Mouse (Mus musculus) MEL (cell line): ENCODE measurements around the gene Rassf3. TPM values are rescaled to one million over a fixed set of nuclear protein-coding genes. Genes with fewer than 3 reads are reported as not detected.

ENCODE experiments used
- DNase-seq: peaks from one replicate; pipeline ENCODE4 v3.0.0; 2011; ENCODE audit warnings: low read depth, low spot score
- H3K27ac ChIP-seq: 2 replicates; pipeline ENCODE4 v1.5.1; 2012; ENCODE audit warnings: low read depth, mild to moderate bottlenecking, control low read depth, low read length, moderate library complexity; ENCODE audit not compliant: control insufficient read depth
- H3K27me3 ChIP-seq, 2 experiments: fragments of 150-350 bp in 1 of 2; sonication (generic) in 1 of 2; 2 replicates each; pipeline ENCODE4 v1.6.1; 2012; ENCODE audit warnings: low read length in 2 of 2, mild to moderate bottlenecking in 2 of 2, improper control_type of control experiment in 1 of 2, moderate library complexity in 1 of 2; ENCODE audit not compliant: insufficient read depth in 2 of 2, control insufficient read depth in 1 of 2
- H3K36me3 ChIP-seq, 2 experiments: 2 replicates each; pipeline ENCODE4 v1.6.1; 2012 to 2014; ENCODE audit warnings: low read length in 2 of 2, improper control_type of control experiment in 1 of 2, inconsistent platforms in 1 of 2, mild to moderate bottlenecking in 1 of 2; ENCODE audit not compliant: insufficient read depth in 2 of 2, control insufficient read depth in 1 of 2
- H3K4me1 ChIP-seq, 2 experiments: fragments of 150-350 bp in 1 of 2; sonication (generic) in 1 of 2; 2 replicates each; pipeline ENCODE4 v1.6.1; 2012; ENCODE audit warnings: low read length in 2 of 2, improper control_type of control experiment in 1 of 2, mild to moderate bottlenecking in 1 of 2; ENCODE audit not compliant: insufficient read depth in 2 of 2, control insufficient read depth in 1 of 2
- H3K4me3 ChIP-seq, 2 experiments: fragments of 150-350 bp in 1 of 2; sonication (generic) in 1 of 2; 2 replicates each; pipeline ENCODE4 v1.5.1; 2012; ENCODE audit warnings: low read depth in 2 of 2, low read length in 2 of 2, mild to moderate bottlenecking in 2 of 2, moderate library complexity in 2 of 2, control low read depth in 1 of 2, improper control_type of control experiment in 1 of 2; ENCODE audit not compliant: control insufficient read depth in 1 of 2, insufficient read depth in 1 of 2
- H3K79me2 ChIP-seq: 2 replicates; pipeline ENCODE4 v1.6.1; 2012; ENCODE audit warnings: mild to moderate bottlenecking, low read length, moderate library complexity; ENCODE audit not compliant: control insufficient read depth, poor library complexity, insufficient read depth
- H3K9ac ChIP-seq: 2 replicates; pipeline ENCODE4 v1.6.1; 2012; ENCODE audit warnings: low read depth, mild to moderate bottlenecking, control low read depth, low read length, moderate library complexity; ENCODE audit not compliant: control insufficient read depth, poor library complexity, severe bottlenecking
- H3K9me3 ChIP-seq: fragments of 150-350 bp; sonication (generic); replicated peaks from 2 replicates; pipeline ENCODE4 v1.6.1; 2012; ENCODE audit warnings: mild to moderate bottlenecking, low read length, improper control_type of control experiment, moderate library complexity; ENCODE audit not compliant: insufficient read depth
- CHD2 ChIP-seq: IDR thresholded peaks from 2 replicates; pipeline ENCODE4 v1.6.1; 2011; ENCODE audit warnings: low read length, improper control_type of control experiment
- CTCF ChIP-seq, 3 experiments: IDR thresholded peaks in 2 of 3; conservative IDR thresholded peaks in 1 of 3; 2 replicates each; pipeline ENCODE4 v1.5.1; 2011 to 2012; ENCODE audit warnings: low read length in 3 of 3, low read depth in 2 of 3, mild to moderate bottlenecking in 2 of 3, improper control_type of control experiment in 1 of 3, inconsistent platforms in 1 of 3, mixed read lengths in 1 of 3, moderate library complexity in 1 of 3; ENCODE audit not compliant: control insufficient read depth in 1 of 3, insufficient read depth in 1 of 3, poor library complexity in 1 of 3, severe bottlenecking in 1 of 3
- E2F4 ChIP-seq: IDR thresholded peaks from 2 replicates; pipeline ENCODE4 v1.6.1; 2011; ENCODE audit warnings: low read depth, low read length, improper control_type of control experiment, borderline replicate concordance
- ELF1 ChIP-seq: IDR thresholded peaks from 2 replicates; pipeline ENCODE4 v1.6.1; 2014; ENCODE audit warnings: low read depth, mild to moderate bottlenecking, inconsistent platforms, low read length, improper control_type of control experiment, moderate library complexity
- EP300 ChIP-seq, 2 experiments: IDR thresholded peaks; 2 replicates each; pipeline ENCODE4 v1.6.1; 2011; ENCODE audit warnings: improper control_type of control experiment in 2 of 2, low read length in 2 of 2, low read depth in 1 of 2, mild to moderate bottlenecking in 1 of 2
- ETS1 ChIP-seq: IDR thresholded peaks from 2 replicates; pipeline ENCODE4 v1.6.1; 2012; ENCODE audit warnings: low read depth, mild to moderate bottlenecking, inconsistent platforms, low read length, improper control_type of control experiment, moderate library complexity
- HCFC1 ChIP-seq: IDR thresholded peaks from 2 replicates; pipeline ENCODE4 v1.6.1; 2012; ENCODE audit warnings: low read depth, mild to moderate bottlenecking, inconsistent platforms, low read length, improper control_type of control experiment, moderate library complexity
- KAT2A ChIP-seq: conservative IDR thresholded peaks from 2 replicates; pipeline ENCODE4 v1.6.1; 2012; ENCODE audit warnings: low read depth, low read length, improper control_type of control experiment, inconsistent platforms
- MAFK ChIP-seq: IDR thresholded peaks from 2 replicates; pipeline ENCODE4 v1.6.1; 2011; ENCODE audit warnings: low read depth, mild to moderate bottlenecking, low read length, improper control_type of control experiment, borderline replicate concordance
- MEF2A ChIP-seq: IDR thresholded peaks from 2 replicates; pipeline ENCODE4 v1.6.1; 2014; ENCODE audit warnings: low read depth, mild to moderate bottlenecking, inconsistent platforms, low read length, improper control_type of control experiment; ENCODE audit not compliant: poor library complexity, insufficient replicate concordance, severe bottlenecking; ENCODE audit errors: extremely low read depth
- MYB ChIP-seq: IDR thresholded peaks from 2 replicates; pipeline ENCODE4 v1.6.1; 2011; ENCODE audit warnings: mild to moderate bottlenecking, low read depth, low read length, improper control_type of control experiment
- MYC ChIP-seq: IDR thresholded peaks from 2 replicates; pipeline ENCODE4 v1.6.1; 2011; ENCODE audit warnings: low read depth, mild to moderate bottlenecking, low read length, improper control_type of control experiment, moderate library complexity
- NELFE ChIP-seq: IDR thresholded peaks from 2 replicates; pipeline ENCODE4 v1.6.1; 2011; ENCODE audit warnings: low read depth, low read length, improper control_type of control experiment
- NRF1 ChIP-seq: IDR thresholded peaks from 2 replicates; pipeline ENCODE4 v1.6.1; 2014; ENCODE audit warnings: low read depth, mild to moderate bottlenecking, inconsistent platforms, low read length, improper control_type of control experiment, moderate library complexity; ENCODE audit not compliant: poor library complexity, insufficient read depth, severe bottlenecking
- POLR2A ChIP-seq, 2 experiments: IDR thresholded peaks; 2 replicates each; pipeline ENCODE4 v1.6.1; 2011 to 2012; ENCODE audit warnings: low read length in 2 of 2, mild to moderate bottlenecking in 2 of 2, control low read depth in 1 of 2, improper control_type of control experiment in 1 of 2, low read depth in 1 of 2, moderate library complexity in 1 of 2; ENCODE audit not compliant: control insufficient read depth in 1 of 2, insufficient read depth in 1 of 2, poor library complexity in 1 of 2
- POLR2AphosphoS5 ChIP-seq: IDR thresholded peaks from 2 replicates; pipeline ENCODE4 v1.6.1; 2012; ENCODE audit warnings: low read depth, borderline replicate concordance, mild to moderate bottlenecking, inconsistent platforms, low read length, moderate library complexity, mixed read lengths
- RAD21 ChIP-seq: IDR thresholded peaks from 2 replicates; pipeline ENCODE4 v1.6.1; 2011; ENCODE audit warnings: mild to moderate bottlenecking, low read depth, low read length, improper control_type of control experiment
- RCOR1 ChIP-seq: IDR thresholded peaks from 2 replicates; pipeline ENCODE4 v1.6.1; 2012; ENCODE audit warnings: low read depth, mild to moderate bottlenecking, inconsistent platforms, low read length, improper control_type of control experiment
- SIN3A ChIP-seq: IDR thresholded peaks from 2 replicates; pipeline ENCODE4 v1.6.1; 2012; ENCODE audit warnings: low read length, improper control_type of control experiment, inconsistent platforms
- SMC3 ChIP-seq: IDR thresholded peaks from 2 replicates; pipeline ENCODE4 v1.6.1; 2011; ENCODE audit warnings: low read depth, low read length, improper control_type of control experiment
- TAL1 ChIP-seq: IDR thresholded peaks from 2 replicates; pipeline ENCODE4 v1.6.1; 2012; ENCODE audit warnings: mild to moderate bottlenecking, inconsistent platforms, low read length, moderate library complexity, mixed read lengths
- TBP ChIP-seq: IDR thresholded peaks from 2 replicates; pipeline ENCODE4 v1.8.0; 2011; ENCODE audit warnings: low read depth, low read length, improper control_type of control experiment
- TCF12 ChIP-seq: IDR thresholded peaks from 2 replicates; pipeline ENCODE4 v1.6.1; 2014; ENCODE audit warnings: low read depth, mild to moderate bottlenecking, inconsistent platforms, low read length, improper control_type of control experiment, moderate library complexity
- UBTF ChIP-seq: IDR thresholded peaks from 2 replicates; pipeline ENCODE4 v1.6.1; 2012; ENCODE audit warnings: low read depth, mild to moderate bottlenecking, inconsistent platforms, low read length, improper control_type of control experiment, moderate library complexity, borderline replicate concordance; ENCODE audit not compliant: insufficient read depth
- USF1 ChIP-seq: IDR thresholded peaks from 2 replicates; pipeline ENCODE4 v1.6.1; 2014; ENCODE audit warnings: low read depth, mild to moderate bottlenecking, inconsistent platforms, low read length, improper control_type of control experiment, moderate library complexity
- ZC3H11A ChIP-seq: IDR thresholded peaks from 2 replicates; pipeline ENCODE4 v1.6.1; 2012; ENCODE audit warnings: low read depth, mild to moderate bottlenecking, inconsistent platforms, low read length, improper control_type of control experiment
- ZKSCAN1 ChIP-seq: IDR thresholded peaks from 2 replicates; pipeline ENCODE4 v1.6.1; 2012; ENCODE audit warnings: low read depth, mild to moderate bottlenecking, inconsistent platforms, low read length, improper control_type of control experiment, moderate library complexity
- ZNF384 ChIP-seq: IDR thresholded peaks from 2 replicates; pipeline ENCODE4 v1.6.1; 2012; ENCODE audit warnings: low read depth, mild to moderate bottlenecking, inconsistent platforms, low read length, improper control_type of control experiment
- polyA plus RNA-seq, 2 experiments: library from polyadenylated mRNA; stranded (reverse) in 1 of 2; unstranded in 1 of 2; fragments of >175 nt in 1 of 2; fragments of >200 nt in 1 of 2; gene quantifications; 2 replicates each; pipeline versions ENCODE4 v1.2.1 to v1.2.4; 2012; ENCODE audit warnings: low replicate concordance in 2 of 2, low read depth in 1 of 2; ENCODE audit not compliant: insufficient read length in 2 of 2, insufficient read depth in 1 of 2, missing spikeins in 1 of 2
- total RNA-seq: library from RNA; depleted of rRNA; stranded (reverse); fragments of 300-350 nt; gene quantifications from 2 replicates; pipeline ENCODE4 v1.2.3, GENCODE M21; 2012

Rassf3 gene
- total and polyA plus RNA-seq, 3 experiments: 9.2 to 15.8 TPM; not detected in 1

DNA sequence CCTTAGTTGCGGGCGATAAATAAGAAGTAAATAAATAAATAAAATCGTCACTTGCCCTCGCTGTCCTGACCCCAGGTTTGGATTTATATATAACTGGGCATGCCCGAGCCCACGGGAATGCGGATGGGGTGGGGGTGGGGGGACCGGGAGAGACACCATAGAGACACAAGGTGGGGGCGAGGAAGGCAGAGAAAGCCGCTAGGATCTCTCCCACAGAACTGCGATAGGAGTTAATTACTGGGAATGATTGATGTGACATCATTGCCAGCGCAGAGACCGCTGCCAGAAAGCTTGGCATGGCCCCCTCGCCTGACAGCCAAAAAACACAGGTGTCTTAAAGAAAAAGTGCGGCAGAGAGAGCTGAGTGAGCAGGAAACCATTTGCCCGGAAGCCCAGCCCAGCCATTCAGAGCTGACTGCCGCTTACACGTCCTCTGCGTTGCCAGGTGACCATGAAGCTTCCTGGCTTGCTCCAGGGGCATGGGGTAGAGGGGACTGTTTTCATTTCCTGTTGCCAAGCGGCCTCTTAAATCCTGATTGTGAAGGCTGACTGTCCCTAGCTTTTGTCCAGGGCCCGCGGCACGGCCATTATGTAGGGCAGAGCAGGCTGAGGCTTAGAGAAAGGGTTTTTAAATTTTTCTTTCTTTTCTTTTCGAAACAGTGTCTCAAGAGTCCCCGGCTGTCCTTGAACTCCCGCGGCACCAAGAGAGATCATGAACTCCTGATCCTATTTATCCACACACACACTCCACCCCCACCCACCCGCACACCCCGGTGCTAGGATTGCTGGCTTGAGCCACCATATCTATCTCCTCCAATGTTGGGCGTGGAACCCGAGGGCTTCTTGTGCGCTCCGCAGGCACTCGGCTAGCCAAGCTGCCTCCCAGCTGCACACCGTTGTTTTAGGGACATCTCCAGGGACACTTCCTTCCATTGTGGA, 29.1 kb upstream of the Rassf3 start:
- peaks cover 8 to 25% of the 10 kb centered on the region in 2 experiments for H3K4me1 ChIP-seq
- H3K27ac ChIP-seq: no peak overlapping the region
- no peak overlapping the region for H3K9ac ChIP-seq
- peaks cover 0 to 16% of the 10 kb centered on the region in 2 experiments; a peak in 2 of 4 replicates for H3K36me3 ChIP-seq
- TF ChIP-seq UBTF (no peak), EP300 (IDR thresholded peaks at IDR 0.05; ENCODE audit: low read depth in 1 of 2, low read length in 2 of 2) (no peak), CTCF (IDR thresholded peaks at IDR 0.05 in 2 of 3, conservative IDR thresholded peaks at IDR 0.05 in 1 of 3; ENCODE audit: control insufficient read depth in 1 of 3, insufficient read depth in 1 of 3, low read depth in 2 of 3, low read length in 3 of 3, poor library complexity in 1 of 3, severe bottlenecking in 1 of 3) (no peak), USF1 (no peak), RCOR1 (no peak), KAT2A (no peak), TCF12 (no peak), E2F4 (no peak)
- no peaks in the 10 kb centered on the region for H3K27me3 ChIP-seq
- H3K9me3 ChIP-seq: no peaks in the 10 kb centered on the region
- H3K4me3 ChIP-seq: no peak overlapping the region
- H3K79me2 ChIP-seq: no peaks in the 10 kb centered on the region; the same call in 1 of the 2 replicates
- no peak for DNase-seq

DNA sequence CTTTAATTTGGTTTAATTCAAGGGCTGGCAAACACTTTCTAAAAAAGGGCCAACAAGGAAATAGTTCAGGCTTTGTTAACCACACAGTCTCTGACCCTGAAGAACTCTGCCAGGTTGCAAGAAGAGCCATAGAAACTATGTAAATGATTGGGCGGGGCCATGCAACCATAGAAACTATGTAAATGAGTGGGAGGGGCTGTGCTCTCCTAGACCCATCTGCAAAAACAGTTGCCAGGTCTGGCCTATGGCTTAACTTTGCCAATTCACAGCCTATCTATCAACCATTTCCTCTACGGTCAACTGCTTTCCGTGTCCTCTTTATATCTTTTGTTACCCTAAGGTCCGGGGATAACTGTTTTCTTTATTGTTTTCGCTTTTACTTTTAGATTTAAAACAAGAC, 25.0 kb upstream of the Rassf3 start:
- DNase-seq: peak; percentile 92
- Histone ChIP-seq H3K27ac (peak overlapping the region; percentile 94), H3K4me1 (peaks cover 10 to 13% of the 10 kb centered on the region in 2 experiments), H3K36me3 (peaks cover 0 to 12% of the 10 kb centered on the region in 2 experiments; a peak in 2 of 4 replicates), H3K9ac (peak overlapping the region; percentile 64), H3K9me3 (no peaks in the 10 kb centered on the region), H3K4me3 (peak overlapping the region; percentile 49 to 78), H3K79me2 (no peaks in the 10 kb centered on the region; the same call in 1 of the 2 replicates), H3K27me3 (no peaks in the 10 kb centered on the region)
- TF ChIP-seq ELF1: no peak
- TF ChIP-seq MYB: peak; percentile 82
- TF ChIP-seq MYC: no peak
- no peak for TF ChIP-seq UBTF
- peak; percentile 78 for TF ChIP-seq TCF12
- no peak for TF ChIP-seq CHD2
- 0 out of 2 replicates have a peak, but pooled peaks have one; percentile 17 for TF ChIP-seq MAFK
- TF ChIP-seq ETS1: peak; percentile 83
- TF ChIP-seq SIN3A: peak; percentile 61
- peak; percentile 72 to 81 for TF ChIP-seq EP300 (IDR thresholded peaks at IDR 0.05; ENCODE audit: low read depth in 1 of 2, low read length in 2 of 2)
- no peak for TF ChIP-seq SMC3
- TF ChIP-seq RCOR1: 0 out of 2 replicates have a peak, but pooled peaks have one; percentile 32
- TF ChIP-seq NRF1: no peak
- peak; percentile 90 for TF ChIP-seq TBP
- no peak for TF ChIP-seq TAL1
- TF ChIP-seq MEF2A: 0 out of 2 replicates have a peak, but pooled peaks have one; percentile 18
- no peak for TF ChIP-seq ZNF384
- 0 out of 2 replicates have a peak, but pooled peaks have one; percentile 12 for TF ChIP-seq ZKSCAN1
- no peak for TF ChIP-seq POLR2AphosphoS5
- no peak for TF ChIP-seq ZC3H11A
- peak; percentile 73 for TF ChIP-seq NELFE
- TF ChIP-seq POLR2A (IDR thresholded peaks at IDR 0.05; ENCODE audit: control insufficient read depth in 1 of 2, insufficient read depth in 1 of 2, low read depth in 1 of 2, low read length in 2 of 2, poor library complexity in 1 of 2): peak in 1 of 2 experiments; percentile 64; a peak in 2 of 4 replicates
- TF ChIP-seq HCFC1: peak; percentile 36; the same call in 1 of the 2 replicates
- no peak for TF ChIP-seq RAD21
- no peak for TF ChIP-seq E2F4
